In the genomic region with DNA sequence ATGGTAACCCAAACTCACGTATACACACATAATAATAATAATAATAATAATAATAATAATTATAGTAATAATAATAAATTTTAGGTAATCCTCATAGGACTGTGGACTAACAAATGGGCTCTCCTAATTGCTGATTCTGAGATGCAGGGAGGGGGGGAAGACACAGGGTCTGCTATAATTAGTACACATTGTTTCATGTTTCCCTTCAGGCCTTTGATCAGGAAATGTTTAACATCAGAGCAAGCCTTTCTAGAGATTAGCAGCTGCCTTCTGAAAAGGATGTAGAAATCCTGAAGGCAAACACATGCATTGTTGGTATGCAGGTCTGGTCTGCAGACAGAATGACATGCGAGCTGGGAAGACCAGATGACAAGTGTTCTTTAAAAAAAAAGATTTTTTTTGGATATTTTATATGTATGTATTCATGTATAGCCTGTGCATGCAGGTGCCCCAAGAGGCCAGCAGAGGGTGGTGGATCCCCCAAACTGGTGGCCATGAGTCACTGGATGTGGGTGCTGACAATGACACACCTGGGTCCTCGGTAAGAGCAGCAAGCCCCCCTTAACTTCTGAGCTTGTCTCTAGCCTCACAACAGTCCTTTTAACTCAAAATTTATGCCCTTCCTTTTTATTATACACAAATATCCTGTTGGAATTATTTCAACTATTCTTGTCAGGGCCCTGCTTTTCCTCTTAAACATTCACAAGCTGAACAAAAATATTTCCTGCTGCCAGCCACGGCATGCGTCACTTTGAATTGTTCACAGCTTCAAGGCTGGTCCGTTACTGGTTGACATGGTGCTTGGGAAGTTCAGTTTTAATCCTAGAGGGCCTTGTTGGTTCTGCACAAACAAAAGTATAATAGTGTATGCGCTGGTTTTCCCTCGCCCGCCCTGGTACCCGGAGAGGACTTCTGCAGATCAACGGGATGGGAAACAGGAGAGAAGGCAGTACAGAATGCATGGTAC, we compare ENCODE assay signal across 8 mouse cellular contexts.
A peak's percentile ranks its signal among the peaks of the same experiment; 100 is the strongest.
DNase-seq lines count a peak whose midpoint lies in the region; ATAC-seq and TF ChIP-seq lines count a peak whose summit lies in the region.

No protein-coding gene starts in this region.

- H3K27me3 ChIP-seq in cerebellum, adult 2 months (ENCODE audit: control insufficient read depth, insufficient read depth, low read length), result no peaks in the 10 kb centered on the region
- no peaks in the 10 kb centered on the region for H3K27me3 ChIP-seq in limb, embryonic 15.5 days

- no peak for ATAC-seq in limb, embryonic 15.5 days (ENCODE audit: insufficient number of reproducible peaks, low FRiP score, low TSS enrichment, low read depth)
- ATAC-seq in erythroblast, adult 5-6 weeks (replicated peaks; ENCODE audit: low FRiP score, poor library complexity, severe bottlenecking), result no peak

- H3K4me1 ChIP-seq in cerebellum, adult 2 months (ENCODE audit: control insufficient read depth, insufficient read depth, low read length), result no peaks in the 10 kb centered on the region
- peaks cover 5% of the 10 kb centered on the region; the same call in 1 of the 2 replicates for H3K4me1 ChIP-seq in limb, embryonic 15.5 days

- H3K4me2 ChIP-seq in limb, embryonic 15.5 days, result no peak overlapping the region

- no peaks in the 10 kb centered on the region for H3K9me3 ChIP-seq in limb, embryonic 15.5 days

- H3K36me3 ChIP-seq in limb, embryonic 15.5 days, result no peaks in the 10 kb centered on the region

- 76% methylated on average over 11 of the region's 11 CpGs for WGBS in cerebellum, adult 2 months
- WGBS in limb, embryonic 15.5 days, result 60% methylated on average over 11 of the region's 11 CpGs

- no peak overlapping the region for H3K4me3 ChIP-seq in cerebellum, adult 2 months (replicated peaks; ENCODE audit: insufficient read depth, low read depth, low read length)
- H3K4me3 ChIP-seq in limb, embryonic 15.5 days, result no peak overlapping the region

- DNase-seq in cerebellum, adult 2 months, result no peak
- no peak for DNase-seq in cerebellum, postnatal 14 days
- DNase-seq in thymus, postnatal 0 days (ENCODE audit: low spot score), result peak; percentile 38
- DNase-seq in thymus, postnatal 10 days (ENCODE audit: low spot score in 2 of 2), result no peak
- DNase-seq in thymus, postnatal 14 days, result peak; percentile 27
- no peak for DNase-seq in right cerebral cortex, postnatal 14 days

- no peak overlapping the region for H3K27ac ChIP-seq in cerebellum, adult 2 months (ENCODE audit: insufficient read depth, low read length)
- H3K27ac ChIP-seq in limb, embryonic 15.5 days, result peak overlapping the region; percentile 57; the same call in 1 of the 2 replicates

- TF ChIP-seq CTCF in cerebellum, adult 2 months (IDR thresholded peaks at IDR 0.05; ENCODE audit: borderline replicate concordance, insufficient read depth, low read depth, low read length), result 0 out of 2 replicates have a peak, but pooled peaks have one; percentile 3

- no peak overlapping the region for H3K9ac ChIP-seq in limb, embryonic 15.5 days

- no peak for TF ChIP-seq POLR2A in cerebellum, adult 2 months (IDR thresholded peaks at IDR 0.05; ENCODE audit: borderline replicate concordance, insufficient read depth, low read length)

Comparison
In these comparisons a context has a peak if more than half of its experiments do, and no peak if none do; other contexts are left out.
1. DNase-seq: peak in thymus, postnatal 0 days (single experiment) and thymus, postnatal 14 days (single experiment); none in cerebellum, adult 2 months (0 of 2), cerebellum, postnatal 14 days (0 of 2), thymus, postnatal 10 days (0 of 2) and right cerebral cortex, postnatal 14 days (single experiment).